Mouse (Mus musculus): Measurements from ENCODE around the gene Zbtb34. TPM values are rescaled to one million over a fixed set of nuclear protein-coding genes. Genes with fewer than 3 reads are reported as not detected.

Gene Zbtb34
- polyA plus RNA-seq, 1 experiment from 2014 or later: 7.3 TPM

- Histone ChIP-seq H3K27ac (no peak overlapping the region), H3K36me3 (peaks cover 25% of the 10 kb centered on the region; the same call in 1 of the 2 replicates), H3K4me3 (replicated peaks) (no peak overlapping the region), H3K9ac (replicated peaks) (no peak overlapping the region), H3K4me1 (replicated peaks) (peaks cover 42% of the 10 kb centered on the region), H3K27me3 (0 out of 2 replicates have a peak, but pooled peaks cover 9% of the 10 kb centered on the region), H3K4me2 (replicated peaks) (no peak overlapping the region), H3K9me3 (no peaks in the 10 kb centered on the region)
- no peak for ATAC-seq
- WGBS: 87% methylated on average over 4 of the region's 4 CpGs
Observed at GRCm38 (mm10) chr2:33363890-33364289, 67.2 kb downstream of the Zbtb34 start.

- no peak for ATAC-seq
- Histone ChIP-seq H3K9me3 (no peaks in the 10 kb centered on the region), H3K36me3 (peaks cover 19% of the 10 kb centered on the region), H3K4me3 (replicated peaks) (no peak overlapping the region), H3K27ac (no peak overlapping the region), H3K9ac (replicated peaks) (no peak overlapping the region), H3K4me1 (replicated peaks) (peaks cover 32% of the 10 kb centered on the region), H3K27me3 (0 out of 2 replicates have a peak, but pooled peaks cover 9% of the 10 kb centered on the region), H3K4me2 (replicated peaks) (no peak overlapping the region)
- 76% methylated on average over 9 of the region's 9 CpGs for WGBS
Observed at GRCm38 (mm10) chr2:33361139-33361716, 69.9 kb downstream of the Zbtb34 start.

GRCm38 (mm10) chr2:33360564-33360963 is 70.6 kb downstream of the Zbtb34 start:
- no peak overlapping the region for H3K9ac ChIP-seq (replicated peaks)
- no peak for ATAC-seq
- H3K27ac ChIP-seq: no peak overlapping the region
- H3K36me3 ChIP-seq: peaks cover 19% of the 10 kb centered on the region
- H3K9me3 ChIP-seq: no peaks in the 10 kb centered on the region
- WGBS: 77% methylated on average over 3 of the region's 3 CpGs
- peaks cover 29% of the 10 kb centered on the region for H3K4me1 ChIP-seq (replicated peaks)
- H3K4me3 ChIP-seq (replicated peaks): no peak overlapping the region
- H3K4me2 ChIP-seq (replicated peaks): no peak overlapping the region
- 0 out of 2 replicates have a peak, but pooled peaks cover 9% of the 10 kb centered on the region for H3K27me3 ChIP-seq

DNA sequence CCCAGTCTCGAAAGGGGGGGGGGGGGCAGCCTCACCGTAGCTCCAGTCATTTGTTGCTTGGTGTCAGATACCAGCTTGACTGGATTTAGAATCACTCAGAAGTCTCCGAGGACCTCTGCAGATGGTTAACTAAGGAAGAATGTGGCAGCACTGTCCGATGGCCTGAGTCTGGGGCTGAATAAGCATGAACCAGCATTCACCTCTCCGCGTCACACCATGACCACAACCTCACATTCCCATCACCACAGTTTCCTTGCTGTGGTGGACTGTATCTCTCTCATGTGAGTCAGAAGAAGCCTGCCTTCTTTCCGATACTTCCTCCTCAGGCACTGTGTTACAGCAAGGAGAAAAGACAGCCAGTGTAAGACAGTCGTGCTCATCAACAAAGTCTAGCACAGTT is 71.9 kb downstream of the Zbtb34 start:
- Histone ChIP-seq H3K4me2 (replicated peaks) (no peak overlapping the region), H3K4me3 (replicated peaks) (no peak overlapping the region), H3K27me3 (0 out of 2 replicates have a peak, but pooled peaks cover 9% of the 10 kb centered on the region), H3K36me3 (peaks cover 16% of the 10 kb centered on the region), H3K9me3 (no peaks in the 10 kb centered on the region), H3K4me1 (replicated peaks) (peaks cover 23% of the 10 kb centered on the region), H3K9ac (replicated peaks) (no peak overlapping the region), H3K27ac (no peak overlapping the region)
- 90% methylated on average over 8 of the region's 8 CpGs for WGBS
- ATAC-seq: no peak

DNA sequence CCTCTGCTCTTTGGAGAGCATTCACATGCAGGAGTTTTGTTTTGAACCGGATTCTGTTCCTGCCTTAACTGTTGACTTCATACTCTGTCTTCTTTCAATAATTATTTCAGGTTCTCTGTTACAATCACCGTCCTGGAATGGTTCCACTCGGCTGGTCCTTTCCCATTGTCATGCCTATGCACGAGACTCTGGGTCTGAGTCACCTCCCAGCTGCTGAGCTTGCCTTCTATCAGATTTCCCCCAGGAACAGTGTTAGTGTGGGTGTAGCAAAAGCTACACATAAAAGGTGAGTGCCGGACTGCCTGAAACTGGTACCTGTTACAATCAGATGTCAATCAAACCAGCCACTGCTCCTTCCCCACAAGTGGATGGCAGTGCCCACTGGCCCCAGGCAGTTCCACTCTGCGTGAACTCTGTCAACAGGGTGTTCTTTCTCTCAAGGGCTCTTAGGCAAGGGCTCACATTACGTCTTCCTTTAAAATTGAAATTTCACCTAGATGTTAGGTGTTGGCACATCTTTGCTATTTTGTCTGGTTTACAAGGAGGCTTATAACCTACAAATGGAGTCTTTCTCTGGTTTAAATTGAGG is 73.8 kb downstream of the Zbtb34 start:
- H3K9ac ChIP-seq (replicated peaks): no peak overlapping the region
- H3K4me2 ChIP-seq (replicated peaks): no peak overlapping the region
- H3K36me3 ChIP-seq: peaks cover 16% of the 10 kb centered on the region
- no peaks in the 10 kb centered on the region for H3K9me3 ChIP-seq
- H3K27ac ChIP-seq: no peak overlapping the region
- H3K27me3 ChIP-seq: no peaks in the 10 kb centered on the region
- H3K4me1 ChIP-seq (replicated peaks): peaks cover 29% of the 10 kb centered on the region
- no peak overlapping the region for H3K4me3 ChIP-seq (replicated peaks)
- WGBS: 85% methylated on average over 7 of the region's 7 CpGs
- ATAC-seq: no peak

Small RNA genes lying within 50 kb of the gene (microRNA-seq; reads per million reads assigned to microRNA genes)
- gene Gm25998: not detected

Other genes with a start within 250 kb of the Zbtb34 start
- gene Angptl2, start 215.3 kb downstream of the Zbtb34 start, polyA plus RNA-seq (2015; fragmentation: Nextera tagmentation; extraction: Ambion mirVana): 14.8 and 15.5 TPM in 2 replicates
- gene Ralgps1, start 59.8 kb downstream of the Zbtb34 start, polyA plus RNA-seq (2015; fragmentation: Nextera tagmentation; extraction: Ambion mirVana): 36.5 and 37.0 TPM in 2 replicates
- gene Zbtb43, start 37.2 kb upstream of the Zbtb34 start, polyA plus RNA-seq (2015; fragmentation: Nextera tagmentation; extraction: Ambion mirVana): 29.0 and 29.7 TPM in 2 replicates
- 2.5 and 2.7 TPM in 2 replicates for gene Lmx1b, start 209.2 kb upstream of the Zbtb34 start, polyA plus RNA-seq (2015; fragmentation: Nextera tagmentation; extraction: Ambion mirVana)